Mouse (Mus musculus) adrenal gland, postnatal 4 days (tissue): ENCODE results near the gene Fam219b. TPM values are rescaled to one million over a fixed set of nuclear protein-coding genes. Genes with fewer than 3 reads are reported as not detected.

Experiments
- DNase-seq, 2 experiments: peaks; one replicate each; pipeline ENCODE4 v3.0.0; 2021 to 2022; ENCODE audit warnings: low spot score in 2 of 2, mixed read lengths in 2 of 2
- long read RNA-seq, 2 experiments: library from polyadenylated mRNA; stranded (forward); transcript quantifications; one replicate each; pipeline ENCODE4 v2.0.0; 2021
- total RNA-seq, 2 experiments: library from RNA; stranded (reverse); gene quantifications; 2 replicates each; pipeline ENCODE4 v1.2.3; 2021

Gene Fam219b
- total RNA-seq = 10 to 100 TPM; 23.5 to 27.3 TPM
- long read RNA-seq, experiment 1, transcript Fam219b-202 (5 exons, 3,017 nt) = major isoform, 14 of 23 reads
- long read RNA-seq, experiment 1, partial matches to known transcripts = 0 of 23 reads
- long read RNA-seq, experiment 1, other reads (novel, unspliced or antisense) = 8 of 23 reads
- long read RNA-seq, experiment 2, transcript Fam219b-201 (4 exons, 3,001 nt) = minor isoform, 17 of 56 reads
- long read RNA-seq, experiment 2, transcript Fam219b-202 (5 exons, 3,017 nt) = major isoform, 29 of 56 reads
- long read RNA-seq, experiment 2, partial matches to known transcripts = 2 of 56 reads
- long read RNA-seq, experiment 2, other reads (novel, unspliced or antisense) = 8 of 56 reads

DNA sequence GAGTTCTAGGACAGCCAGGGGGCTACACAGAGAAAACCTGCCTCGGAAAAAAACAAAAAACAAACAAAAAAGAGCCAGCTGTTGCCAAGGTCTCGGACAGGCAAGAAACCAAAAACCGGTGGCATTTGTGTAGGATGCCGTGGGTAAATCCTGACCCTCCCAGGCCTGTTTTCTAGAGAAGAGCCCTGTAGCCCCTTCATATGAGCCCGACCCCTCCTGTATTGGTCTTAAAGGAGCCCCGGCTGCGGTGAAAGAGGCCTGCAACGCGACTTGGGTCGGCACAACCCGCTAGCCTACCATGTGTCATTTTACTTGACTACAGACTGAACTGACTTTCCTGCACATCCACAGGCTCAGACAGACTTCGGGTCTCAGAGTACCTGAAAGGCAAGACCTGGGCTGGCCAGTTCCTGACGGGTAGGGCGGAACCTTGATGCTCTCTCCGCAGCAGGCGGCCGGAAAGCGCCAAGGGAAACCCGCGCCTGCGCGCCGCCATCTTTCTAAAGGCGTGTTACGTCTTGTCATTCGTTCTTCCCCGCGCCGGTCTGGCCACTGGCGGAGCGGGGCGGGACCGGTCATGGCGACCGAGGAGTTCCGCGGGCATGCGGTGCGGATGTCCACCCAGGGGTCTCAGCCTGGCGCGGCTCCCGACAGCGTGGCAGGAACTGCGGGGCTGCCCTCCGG, at the start of gene Fam219b:
Gene Fam219b (plus strand): TSS at position 485 of the 684 bp plus-strand sequence.
- peak; percentile 83 to 86 for DNase-seq

DNA sequence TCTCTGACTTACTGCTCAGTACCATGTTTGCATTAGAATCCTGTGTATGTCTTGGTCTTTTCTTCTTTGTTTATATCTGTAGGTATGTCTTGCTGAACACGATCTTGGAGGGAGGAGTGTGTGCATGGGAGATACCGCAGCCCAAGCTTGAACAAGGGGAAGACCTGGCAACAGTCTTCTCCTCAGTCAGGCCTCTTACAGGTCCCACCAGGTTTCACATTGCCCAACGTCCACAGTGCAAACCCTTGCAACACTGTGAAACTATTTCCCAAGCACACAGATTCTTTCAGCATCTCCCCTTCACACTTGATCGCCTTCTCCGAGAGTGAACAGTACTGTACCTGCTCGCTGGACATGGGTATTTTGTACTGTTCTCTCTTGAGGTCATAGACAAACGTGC, 49.5 kb upstream of the Fam219b start:
- no peak for DNase-seq

DNA sequence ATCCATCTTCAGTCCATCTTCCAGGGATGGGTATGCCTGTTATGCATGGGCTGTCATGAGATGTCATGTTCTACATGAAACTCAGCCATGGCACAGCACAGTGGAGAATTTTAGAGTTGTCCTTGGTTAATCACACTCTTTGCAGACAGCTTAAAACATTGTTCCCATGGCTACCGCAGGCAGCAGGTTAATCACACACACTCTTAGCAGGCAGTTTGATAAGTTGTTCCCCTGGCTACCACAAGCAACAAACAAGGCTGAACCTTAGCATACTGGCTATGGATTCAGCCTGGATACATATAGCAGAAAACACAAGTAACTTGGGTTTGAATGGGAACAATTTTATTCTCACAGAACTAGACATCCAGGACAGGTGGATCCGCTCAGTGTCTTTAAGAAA, 43.8 kb upstream of the Fam219b start:
- DNase-seq = no peak

DNA sequence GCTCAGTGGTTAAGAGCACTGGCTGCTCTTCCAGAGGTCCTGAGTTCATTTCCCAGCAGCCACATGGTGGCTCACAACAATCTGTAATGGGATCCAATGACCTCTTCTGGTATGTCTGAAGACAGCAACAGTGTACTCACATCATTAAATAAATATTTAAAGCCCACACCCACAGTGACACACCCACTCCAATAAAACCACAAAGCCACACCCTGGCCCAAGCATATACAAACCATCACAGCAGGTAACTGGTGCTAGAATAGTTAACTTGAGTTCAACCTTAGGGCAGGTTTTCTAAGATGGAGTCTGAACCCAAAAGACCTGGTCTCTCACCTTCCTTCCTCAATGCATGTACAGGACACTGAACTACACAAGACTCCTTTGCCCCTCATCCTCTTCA, 42.4 kb upstream of the Fam219b start:
- no peak for DNase-seq

DNA sequence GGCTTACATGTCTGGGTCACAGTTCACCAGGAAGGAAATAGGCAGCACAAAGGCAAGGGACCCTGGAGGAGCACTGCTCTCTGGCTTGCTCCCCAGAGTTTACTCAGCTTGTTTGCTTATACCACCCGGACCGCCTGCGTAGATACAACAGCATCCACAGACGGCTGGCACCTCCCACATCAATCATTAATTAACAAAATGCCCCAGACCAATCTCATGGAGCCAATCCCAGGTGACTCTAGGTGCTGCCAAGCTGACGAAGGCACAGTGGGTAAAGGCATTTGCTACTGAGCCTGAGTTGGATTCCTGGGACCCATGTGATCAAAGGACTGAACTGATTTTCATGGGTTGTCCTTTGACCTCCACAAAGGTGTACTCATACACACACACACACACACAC, 40.1 kb upstream of the Fam219b start:
- no peak for DNase-seq

DNA sequence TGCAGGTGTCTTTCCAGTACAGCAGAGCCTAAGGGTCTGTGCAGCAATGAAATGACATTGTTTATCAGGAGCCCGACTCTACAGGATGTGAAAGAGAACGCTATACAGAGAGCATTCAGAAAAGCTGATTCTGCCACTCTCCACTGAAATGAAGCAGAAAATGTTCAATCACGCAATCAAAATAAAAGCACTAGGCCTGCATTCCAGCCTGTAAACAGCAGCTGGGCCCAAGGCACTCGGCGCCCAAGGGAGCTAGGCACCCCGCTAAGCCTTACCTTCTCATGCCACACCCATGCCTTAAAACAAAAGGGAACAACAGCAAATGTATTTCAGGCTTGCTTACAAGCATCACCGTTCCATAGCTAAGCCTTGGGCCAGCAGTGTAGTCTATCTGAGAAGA, 38.8 kb upstream of the Fam219b start:
- DNase-seq = no peak

DNA sequence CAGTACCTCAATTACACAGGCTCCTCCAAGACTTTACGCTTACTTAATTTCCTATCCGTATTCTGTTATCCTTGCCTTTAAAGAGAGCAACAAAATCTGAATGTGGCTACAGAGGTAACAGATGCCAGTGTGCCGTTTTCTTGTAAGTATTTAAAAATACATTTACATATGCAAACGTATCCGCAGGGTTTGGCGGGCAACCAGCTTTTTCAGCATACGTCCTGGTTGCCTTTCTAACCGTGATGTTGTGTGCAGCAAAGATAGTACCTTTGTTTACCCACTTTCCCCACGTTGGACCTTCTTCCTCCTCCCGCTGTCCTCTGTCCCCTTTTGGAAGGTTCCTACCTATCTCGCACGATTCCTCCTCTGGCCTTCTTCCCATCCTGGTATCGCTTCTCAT, 35.9 kb upstream of the Fam219b start:
- no peak for DNase-seq

DNA sequence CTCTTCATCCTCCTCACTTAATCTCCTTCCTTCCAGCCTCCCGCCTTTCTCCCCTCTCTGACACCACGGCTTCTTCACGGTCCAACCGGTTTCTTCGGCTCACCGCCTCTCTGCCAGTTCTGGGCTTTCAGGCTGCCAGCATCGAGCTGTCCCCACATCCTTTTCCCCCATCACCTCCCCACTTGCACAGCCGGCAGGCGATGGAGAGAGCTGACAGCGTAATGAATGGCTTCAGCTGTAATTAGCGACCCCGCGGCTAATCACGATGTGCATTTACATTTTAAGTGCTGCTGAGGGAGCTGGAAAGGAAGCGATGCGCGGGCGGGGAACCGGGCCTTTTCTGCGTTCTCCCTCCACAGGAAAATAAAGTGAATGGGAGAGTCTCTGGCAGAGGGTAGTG, 35.5 kb upstream of the Fam219b start:
- no peak for DNase-seq

DNA sequence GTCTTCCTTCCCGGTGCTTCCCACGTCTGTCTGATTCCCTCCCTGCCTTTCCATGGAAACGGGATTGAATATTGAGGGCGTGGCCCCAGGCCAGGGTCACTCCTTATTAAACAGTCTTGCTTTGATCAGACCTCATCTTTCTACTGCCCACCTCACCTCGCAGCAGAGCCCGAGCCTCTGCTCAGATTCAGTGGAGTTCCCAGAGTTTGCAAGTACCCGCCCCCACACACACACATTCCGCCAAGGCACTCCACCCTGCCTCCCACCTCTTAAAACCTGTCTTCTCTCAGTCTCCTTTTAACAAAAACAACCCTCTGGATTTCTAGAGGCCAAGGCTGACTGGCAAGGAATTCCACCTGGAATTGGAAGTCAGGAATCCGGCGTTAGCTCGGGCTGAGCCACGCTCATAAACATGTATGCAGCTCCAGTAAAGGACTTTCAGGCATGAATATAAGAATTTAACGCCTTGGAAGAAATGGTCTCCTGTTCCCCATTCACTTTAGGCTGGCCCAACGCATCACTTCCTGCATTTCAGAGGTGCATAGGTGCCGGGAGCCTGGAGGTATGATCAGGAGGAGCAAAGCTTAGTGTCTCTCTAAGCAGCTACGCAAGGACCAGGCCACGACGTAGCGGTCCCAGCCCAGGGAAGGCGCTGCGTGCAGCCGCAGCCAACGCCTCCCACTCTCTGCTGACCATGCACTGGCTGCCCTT, 34.3 kb upstream of the Fam219b start:
- DNase-seq = no peak

DNA sequence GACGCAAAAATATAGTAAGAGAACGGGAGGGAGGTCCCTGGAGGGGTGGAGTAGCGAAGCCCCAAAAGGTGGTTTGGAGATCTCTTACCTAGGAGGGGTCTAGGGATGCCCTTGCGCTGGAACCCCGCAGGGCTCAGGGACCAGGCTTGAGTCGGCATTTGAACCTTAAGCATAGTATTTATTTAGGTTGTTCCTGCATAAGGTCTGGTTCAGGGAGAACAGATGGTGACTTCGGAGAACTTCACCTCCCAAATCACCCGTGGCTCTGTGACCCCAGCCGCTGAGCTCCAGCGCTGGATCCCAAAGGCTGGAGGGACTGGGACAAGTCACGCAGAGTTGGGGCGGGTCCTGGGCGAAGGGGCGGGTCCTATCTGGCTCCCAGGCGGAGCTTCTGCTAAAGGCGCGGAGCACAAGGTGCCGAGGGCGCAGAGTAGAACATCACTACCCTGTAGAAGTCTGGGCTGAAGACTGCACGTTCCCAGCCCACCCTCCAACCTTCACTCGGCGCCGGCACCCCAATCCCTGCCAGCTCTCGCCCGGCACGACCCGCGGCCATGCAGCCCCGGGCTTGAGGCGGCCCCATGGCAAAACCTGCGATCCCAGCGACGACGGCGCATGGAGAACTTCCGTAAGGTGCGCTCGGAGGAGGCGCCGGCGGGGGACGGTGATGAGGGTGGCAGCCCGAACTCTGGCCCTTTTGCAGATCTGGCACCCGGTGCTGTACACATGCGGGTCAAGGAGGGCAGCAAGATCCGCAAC, 33.5 kb upstream of the Fam219b start, which contains the start of gene Rpp25:
Gene Rpp25 (plus strand): TSS at position 405 of the 759 bp plus-strand sequence.
- peak in 1 of 2 experiments; percentile 27 for DNase-seq

DNA sequence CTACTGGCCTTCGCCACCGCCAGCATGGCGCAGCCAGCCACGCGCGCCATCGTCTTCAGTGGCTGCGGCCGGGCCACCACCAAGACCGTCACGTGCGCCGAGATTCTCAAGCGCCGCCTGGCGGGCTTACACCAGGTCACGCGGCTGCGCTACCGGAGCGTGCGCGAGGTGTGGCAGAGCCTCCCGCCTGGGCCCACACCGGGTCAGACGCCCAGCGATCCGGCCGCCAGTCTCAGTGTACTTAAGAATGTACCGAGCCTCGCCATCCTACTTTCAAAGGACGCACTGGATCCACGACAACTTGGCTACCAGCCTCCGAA, 33.0 kb upstream of the Fam219b start:
- peak in 1 of 2 experiments; percentile 32 for DNase-seq

DNA sequence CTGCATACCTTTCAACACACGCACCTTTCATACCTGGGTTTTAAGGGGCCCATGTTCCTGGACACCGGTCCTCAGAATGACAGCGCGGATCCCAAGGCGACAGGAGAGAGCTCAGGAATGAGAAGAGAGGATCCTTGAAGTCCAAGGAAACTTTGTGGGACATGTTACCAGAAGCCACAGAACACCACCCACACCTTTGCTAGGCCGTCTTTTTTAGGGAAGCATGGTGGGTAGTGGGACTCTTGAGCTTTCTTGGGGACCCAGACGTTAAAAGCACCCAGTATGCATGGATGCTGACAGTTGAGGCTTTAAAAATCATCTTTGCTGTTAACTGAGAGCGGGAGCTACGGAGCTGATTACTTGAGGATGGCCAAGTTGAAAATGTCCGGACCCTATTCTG, 32.4 kb upstream of the Fam219b start:
- no peak for DNase-seq

DNA sequence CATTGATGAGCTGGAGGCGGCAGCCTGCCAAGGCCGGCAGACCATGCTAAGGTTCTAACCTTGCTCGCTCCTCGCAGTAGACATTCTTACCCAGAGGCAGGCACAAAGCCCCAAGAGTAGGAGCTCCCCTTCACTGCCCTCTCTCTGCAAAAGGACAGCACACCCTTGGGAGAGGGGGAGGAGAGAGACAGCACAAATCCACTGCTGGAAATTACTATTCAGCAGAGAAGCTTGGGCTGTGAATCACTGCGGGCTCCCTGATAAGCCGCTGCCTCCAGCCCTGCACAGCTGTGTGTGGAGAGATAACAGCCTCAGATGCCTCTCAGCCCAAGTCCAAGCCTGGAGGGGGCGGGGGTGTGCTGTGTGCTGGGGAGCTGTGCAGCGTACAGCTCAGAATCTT, 31.6 kb upstream of the Fam219b start:
- peak in 1 of 2 experiments; percentile 43 for DNase-seq

DNA sequence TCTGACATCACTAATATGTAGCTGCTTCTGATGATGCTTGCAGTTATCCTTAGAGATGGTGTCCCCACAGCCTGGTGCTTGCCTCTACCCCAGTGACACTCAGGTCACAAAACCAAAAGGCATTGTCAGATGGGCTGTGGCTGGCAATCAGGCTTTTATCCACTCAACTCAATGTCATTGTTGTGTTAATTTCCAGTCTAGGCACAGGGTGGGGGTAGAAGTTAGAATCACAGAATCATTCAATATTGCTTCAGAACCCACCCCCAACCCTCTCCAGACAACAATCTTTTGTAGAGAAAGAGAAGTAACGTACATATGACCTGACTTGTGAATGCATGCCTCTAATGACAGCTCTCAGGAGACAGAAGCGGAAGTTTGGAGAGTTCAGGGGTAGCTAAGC, 26.8 kb upstream of the Fam219b start:
- no peak for DNase-seq

DNA sequence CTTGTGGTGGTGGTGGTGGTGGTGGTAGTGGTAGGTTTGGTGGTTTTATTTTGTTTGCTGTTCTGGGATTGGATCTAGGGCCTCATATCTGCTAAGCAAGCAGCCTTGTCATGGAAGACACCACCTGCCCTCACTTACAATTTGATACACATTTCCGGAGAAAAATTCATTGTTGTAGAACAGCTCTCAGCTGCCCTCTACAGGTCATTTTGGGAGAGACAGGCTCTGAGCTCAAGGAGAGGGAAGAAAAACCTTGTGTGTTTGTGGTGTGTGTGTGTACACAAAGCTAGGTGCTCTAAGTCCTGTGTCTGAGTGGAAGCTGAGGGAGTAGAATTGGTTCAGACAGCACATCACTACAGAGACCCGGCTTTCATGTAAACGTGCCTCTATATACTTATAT, 20.2 kb upstream of the Fam219b start:
- no peak for DNase-seq

DNA sequence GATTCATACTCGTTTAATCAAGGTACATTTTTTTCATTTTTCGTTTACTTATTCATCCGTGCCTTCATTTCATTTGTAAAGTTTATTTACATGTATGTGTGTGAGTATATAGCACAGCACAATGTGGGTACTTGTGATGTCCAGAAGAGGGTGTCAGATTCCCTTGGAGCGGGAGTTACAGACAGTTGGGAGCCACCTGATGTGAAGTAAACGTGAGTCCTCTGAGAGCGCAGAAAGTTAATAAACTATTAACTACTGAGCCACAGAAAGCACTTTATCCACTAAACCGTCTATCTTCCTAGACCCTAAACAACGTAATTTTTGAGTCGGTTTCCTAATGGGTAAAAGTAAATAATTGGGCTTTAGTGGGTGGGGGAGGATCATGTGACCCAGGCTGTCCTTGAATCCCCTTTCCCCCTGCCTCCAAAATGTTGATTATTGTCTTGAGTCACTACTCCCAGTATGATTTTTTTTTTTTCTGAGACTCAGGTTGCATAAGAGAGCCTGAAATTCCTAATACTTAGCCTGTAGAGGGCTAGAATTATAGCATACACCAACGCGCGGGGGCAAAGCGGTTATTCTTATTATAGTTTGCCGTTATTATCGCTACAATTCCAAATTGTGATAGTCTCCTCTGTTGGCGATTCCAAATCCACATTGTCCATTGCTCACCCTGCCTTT, 16.8 kb upstream of the Fam219b start:
- DNase-seq = no peak

DNA sequence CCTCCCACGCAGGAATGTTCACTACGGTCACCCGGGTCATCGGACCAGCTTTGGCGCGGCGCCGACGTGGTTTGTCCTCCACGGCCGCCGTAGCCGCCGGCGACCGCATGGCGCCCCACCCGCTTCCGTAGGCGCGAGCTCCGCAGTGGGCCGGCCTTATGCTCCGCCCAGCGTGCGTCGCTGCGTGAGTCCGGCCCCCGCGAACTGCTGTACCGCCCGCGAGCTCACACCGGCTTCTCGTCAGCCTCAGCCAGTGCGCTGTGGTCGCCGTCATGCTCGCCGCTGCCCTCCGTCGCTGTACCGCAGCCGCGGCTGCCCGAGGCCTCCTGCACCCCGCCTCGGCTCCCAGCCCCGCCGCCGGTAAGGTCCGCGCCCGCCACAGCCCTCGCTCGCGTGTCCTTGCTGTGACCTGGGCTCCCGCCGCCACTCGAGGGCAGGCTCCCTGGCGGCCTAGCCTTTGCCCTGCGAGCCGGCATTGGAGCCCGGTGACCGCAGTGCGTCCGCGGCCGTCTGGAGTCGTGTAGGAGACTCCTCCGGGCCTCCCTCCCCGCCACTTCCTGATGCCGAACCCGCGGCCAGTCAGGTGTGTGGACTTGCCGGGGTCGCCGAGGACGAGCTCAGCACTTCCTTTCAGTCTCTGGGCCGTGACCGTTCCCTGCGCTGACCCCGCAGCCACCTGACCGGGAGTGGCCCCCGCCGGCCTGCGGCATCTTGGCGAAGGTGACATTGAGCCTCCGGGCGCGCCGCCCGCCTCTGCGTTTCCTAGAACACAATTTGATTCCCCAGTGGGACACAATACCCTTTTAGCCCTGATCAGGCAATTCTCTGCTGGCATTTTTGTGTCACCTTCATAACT, 16.0 kb upstream of the Fam219b start, which contains the start of gene Cox5a:
Gene Cox5a (plus strand): TSS at position 219 of the 856 bp plus-strand sequence.
- peak; percentile 89 for DNase-seq

DNA sequence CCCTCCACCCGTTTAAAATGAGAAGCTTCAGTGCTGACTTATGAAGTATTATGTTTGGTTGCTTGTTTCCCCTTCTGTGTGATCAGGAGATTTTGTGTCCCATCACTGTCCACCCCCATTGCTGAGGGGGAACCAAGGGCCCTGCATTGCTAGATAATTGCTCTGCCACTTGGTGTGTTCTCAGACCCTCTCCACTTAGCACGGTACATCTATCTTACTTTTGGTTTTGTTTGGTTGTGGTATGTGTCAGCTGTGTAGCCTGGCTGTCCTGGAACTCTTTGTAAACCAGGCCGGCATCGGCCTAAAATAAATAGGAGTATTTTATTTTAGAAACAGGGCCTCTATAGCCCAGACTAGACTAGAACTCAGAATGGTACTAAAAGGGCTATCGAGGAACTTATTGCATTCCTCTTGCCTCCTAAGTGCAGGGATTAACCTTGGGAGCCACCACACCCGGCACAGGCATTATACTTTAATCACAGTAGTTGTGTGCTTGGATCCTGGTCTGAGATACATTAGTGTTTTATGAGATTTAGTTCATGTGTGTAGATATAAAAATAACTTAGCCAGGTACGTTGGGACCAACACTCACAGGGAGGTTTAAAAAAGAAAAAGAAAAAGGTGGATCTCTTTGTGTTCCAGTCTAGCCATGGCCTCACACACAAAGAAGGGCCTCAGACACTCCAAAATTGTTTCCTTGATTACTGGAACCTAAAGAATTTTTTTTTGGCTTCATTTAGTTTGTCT, 15.0 kb upstream of the Fam219b start:
- no peak for DNase-seq

DNA sequence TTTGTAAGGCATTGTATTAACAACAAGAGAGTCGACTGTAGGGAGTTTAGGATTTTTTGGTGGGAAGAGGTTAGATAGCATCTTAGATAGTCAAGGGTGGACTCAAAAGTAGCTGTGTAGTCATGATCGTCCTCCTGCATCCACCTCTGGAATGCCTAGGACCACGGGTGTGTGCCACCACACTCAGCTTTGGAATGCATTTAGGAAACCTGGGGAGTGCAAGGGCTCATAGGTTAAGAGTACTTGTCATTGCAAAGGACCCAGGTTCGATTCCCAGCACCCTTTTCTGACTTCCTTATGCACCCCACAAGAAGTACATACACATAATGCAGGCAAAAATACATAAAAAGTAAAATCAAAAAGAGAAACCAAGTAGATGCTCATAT, 14.5 kb upstream of the Fam219b start:
- DNase-seq = no peak
